Mouse (Mus musculus): ENCODE results near the gene 2010111I01Rik.

2010111I01Rik gene

DNA sequence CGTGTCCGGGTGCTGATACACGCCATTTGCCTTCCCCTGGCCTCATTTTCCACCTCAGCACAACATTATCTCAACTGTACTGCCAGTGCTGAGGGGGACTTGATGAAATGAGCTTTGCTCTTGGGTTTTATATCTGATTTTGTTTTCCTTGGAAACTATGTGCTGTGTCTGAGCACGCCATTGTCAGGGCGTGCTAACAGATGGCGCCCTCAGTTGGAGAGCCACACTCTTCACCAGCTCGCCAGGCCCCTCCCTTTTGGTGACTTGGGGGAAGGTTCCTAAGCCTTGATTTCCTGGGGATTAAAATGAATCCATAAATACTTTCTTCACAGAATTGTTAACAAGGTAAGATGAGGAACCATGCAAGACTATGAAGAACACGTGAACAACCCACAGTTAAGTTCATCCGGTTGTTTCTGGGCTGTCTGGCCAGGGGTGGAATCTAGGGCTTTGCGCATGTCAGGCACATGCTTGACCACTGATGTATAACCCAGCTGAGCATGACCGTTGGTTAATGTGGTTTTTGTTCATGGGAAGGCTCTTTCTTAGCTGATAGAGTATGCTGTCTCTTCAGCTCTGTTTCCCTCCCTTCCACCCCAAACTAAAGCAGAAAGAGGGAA is 321.9 kb downstream of the 2010111I01Rik start:
- no peak for DNase-seq (ENCODE audit: low spot score in 2 of 2)

DNA sequence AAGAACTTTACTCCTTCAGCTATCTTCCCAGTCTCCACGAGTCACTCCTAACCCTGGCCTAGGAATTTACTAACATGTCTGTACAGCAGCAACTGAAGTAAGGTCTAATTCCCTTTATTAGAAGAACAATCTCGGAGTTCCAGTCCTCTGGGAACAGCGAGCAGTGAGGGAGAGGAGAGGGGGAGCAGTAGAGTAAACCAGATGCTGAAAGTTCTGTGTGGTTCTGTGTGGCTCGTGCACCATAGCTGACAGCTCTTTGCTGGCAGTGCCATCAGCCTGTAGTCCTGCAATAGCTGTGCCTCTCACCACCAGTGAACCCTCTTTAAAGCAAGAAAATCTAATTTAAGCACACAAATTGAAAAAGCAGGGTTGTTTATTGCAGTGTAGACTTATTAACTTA is 324.5 kb downstream of the 2010111I01Rik start:
- DNase-seq (ENCODE audit: low spot score in 2 of 2): no peak

DNA sequence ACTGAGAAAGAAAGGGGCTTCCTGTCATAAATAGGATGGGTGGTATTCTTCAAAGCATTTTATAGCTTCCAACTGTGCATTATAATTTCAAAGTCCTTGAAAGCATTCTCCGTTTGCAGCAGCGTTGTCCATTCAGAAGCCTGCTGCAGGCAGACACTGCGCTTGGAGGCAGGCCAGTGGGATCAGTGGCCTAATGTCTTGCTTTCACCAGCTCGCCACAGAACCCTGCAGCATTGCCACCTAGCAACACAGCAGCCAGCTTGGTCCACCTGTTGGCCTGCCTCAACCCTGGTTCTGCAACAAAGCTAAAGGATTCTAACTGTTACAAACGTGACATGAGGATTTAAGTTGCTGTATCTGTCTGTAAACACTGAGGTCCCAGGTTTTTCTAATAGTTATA is 325.0 kb downstream of the 2010111I01Rik start:
- no peak for DNase-seq (ENCODE audit: low spot score in 2 of 2)

- DNase-seq (ENCODE audit: low spot score in 2 of 2): no peak
Measured at GRCm38 (mm10) chr13:63290126-63290525, 325.4 kb downstream of the 2010111I01Rik start.

DNA sequence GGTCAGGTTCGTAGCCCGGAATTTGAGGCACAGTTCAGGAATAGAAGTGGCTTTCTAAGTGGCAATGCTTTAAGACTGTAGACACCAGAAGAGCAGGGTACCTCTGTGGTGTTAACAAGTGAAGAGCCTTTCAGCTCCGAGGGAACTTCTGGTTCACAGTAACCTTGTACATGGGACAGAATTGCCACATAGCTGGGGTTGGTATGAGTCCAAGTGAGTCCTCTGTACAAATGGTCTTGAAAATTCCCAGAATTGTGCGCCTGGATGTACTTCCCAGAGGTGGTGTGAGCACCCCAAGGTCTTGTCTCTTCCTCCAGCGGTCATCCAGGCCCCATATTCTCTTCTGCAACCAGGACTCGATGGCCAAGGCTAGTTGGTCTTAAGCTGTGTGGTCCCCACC is 326.3 kb downstream of the 2010111I01Rik start:
- no peak for DNase-seq (ENCODE audit: low spot score in 2 of 2)

- no peak for DNase-seq (ENCODE audit: low spot score in 2 of 2)
Measured at GRCm38 (mm10) chr13:63293647-63294046, 329.0 kb downstream of the 2010111I01Rik start.

DNA sequence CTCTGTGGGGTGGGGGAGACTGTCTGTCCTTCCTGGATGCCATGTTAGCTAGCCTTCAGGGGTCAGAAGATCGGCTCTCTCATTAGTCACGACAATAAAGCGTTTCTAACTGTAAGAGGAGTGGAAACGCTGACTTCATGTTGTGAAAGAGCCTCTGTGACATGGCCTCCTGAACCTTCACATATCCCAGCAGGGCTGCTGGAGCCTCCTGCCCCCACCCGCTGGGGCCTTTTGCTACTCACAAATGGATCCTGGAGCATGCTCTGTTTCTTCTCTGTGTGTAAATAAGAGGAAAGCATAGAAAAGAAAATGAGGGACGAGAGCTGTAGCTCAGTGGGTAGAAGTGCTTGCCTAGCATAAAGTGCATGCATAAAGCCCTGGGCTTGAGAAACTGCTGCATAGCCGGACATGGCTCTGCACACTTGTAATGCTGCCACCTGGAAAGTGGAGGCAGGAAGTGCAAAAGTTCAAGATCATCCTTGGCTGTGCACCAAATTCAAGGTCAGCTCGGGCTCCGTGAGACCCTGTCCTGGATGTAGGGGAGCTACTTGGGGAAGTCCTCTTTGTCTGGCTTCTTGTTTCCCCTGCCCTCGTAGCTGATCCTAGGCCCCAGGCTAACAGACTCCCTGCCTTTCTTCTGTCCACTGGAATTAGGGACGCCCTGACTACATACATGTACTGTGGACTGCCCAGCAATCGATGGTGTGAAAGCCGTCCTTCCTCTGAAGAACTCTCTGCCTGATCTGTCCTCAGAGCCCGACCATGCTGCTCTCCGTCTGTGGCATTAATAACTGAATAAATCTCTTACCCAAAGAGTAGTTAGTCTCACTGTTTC is 329.9 kb downstream of the 2010111I01Rik start:
- no peak for DNase-seq (ENCODE audit: low spot score in 2 of 2)

DNA sequence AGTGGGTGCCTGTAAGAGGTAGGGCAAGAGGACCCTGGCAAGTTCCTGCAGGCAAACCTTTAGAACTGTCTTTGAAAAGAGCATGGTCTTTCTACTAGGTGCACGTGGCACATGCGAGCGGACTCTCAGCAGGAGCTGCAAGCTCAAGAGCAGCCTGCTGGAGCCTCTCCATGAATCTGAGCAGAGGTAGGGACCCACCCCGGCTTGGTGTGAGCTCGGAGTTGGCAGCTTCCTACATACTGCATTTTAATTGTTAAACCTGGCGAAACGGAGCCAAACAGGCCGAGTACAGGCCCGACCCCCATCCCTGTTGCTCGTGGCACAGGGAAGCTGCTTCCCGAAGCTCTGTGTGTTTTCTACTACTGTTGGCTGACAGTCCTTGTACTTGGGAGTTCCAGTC is 331.6 kb downstream of the 2010111I01Rik start:
- DNase-seq (ENCODE audit: low spot score in 2 of 2): no peak

DNA sequence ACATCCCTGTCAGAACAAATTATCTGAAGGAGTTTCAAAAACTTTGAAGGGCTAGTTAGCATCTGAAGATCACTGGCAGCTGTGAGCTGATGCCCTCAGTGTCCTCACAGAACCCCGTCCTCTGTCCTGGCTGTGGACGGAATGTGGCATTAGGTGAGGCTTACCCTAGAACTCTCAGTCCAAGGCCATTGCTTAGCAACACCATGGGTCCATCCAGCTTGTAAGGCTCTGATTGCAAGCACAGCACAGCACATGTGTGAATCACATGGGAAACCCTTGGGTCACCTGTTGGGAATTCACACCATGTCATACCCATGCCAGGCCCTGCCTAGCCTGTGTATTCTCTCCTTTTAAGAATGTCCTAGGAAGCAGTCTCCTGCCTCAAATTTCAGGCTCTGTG is 332.3 kb downstream of the 2010111I01Rik start:
- DNase-seq (ENCODE audit: low spot score in 2 of 2): no peak

GRCm38 (mm10) chr13:63297933-63298332 is 333.2 kb downstream of the 2010111I01Rik start:
- no peak for DNase-seq (ENCODE audit: low spot score in 2 of 2)

GRCm38 (mm10) chr13:63298931-63299330 is 334.2 kb downstream of the 2010111I01Rik start:
- no peak for DNase-seq (ENCODE audit: low spot score in 2 of 2)

GRCm38 (mm10) chr13:63300929-63301328 is 336.2 kb downstream of the 2010111I01Rik start:
- DNase-seq (ENCODE audit: low spot score in 2 of 2): no peak

GRCm38 (mm10) chr13:63301764-63302209 is 337.1 kb downstream of the 2010111I01Rik start:
- DNase-seq (ENCODE audit: low spot score in 2 of 2): no peak

DNA sequence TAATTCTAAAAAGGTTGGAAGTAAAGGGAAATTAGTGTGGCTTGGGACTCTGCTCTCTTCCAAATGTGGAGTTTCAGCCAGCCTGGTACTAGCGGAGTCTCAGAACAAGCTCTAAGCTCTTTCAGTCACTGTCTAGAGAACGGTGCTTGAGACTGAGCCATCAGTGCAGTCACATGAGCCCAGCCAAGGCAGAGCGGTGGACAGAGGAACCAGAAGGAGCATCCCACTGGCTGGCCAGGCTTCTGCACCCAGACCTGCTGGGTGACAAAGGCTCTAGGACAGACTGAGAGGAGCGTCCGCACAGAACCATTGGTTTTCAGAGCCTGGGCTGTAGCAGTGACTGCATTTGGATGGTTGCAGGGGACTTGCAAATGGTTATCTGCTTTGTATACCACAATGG is 337.7 kb downstream of the 2010111I01Rik start:
- DNase-seq (ENCODE audit: low spot score in 2 of 2): no peak

DNA sequence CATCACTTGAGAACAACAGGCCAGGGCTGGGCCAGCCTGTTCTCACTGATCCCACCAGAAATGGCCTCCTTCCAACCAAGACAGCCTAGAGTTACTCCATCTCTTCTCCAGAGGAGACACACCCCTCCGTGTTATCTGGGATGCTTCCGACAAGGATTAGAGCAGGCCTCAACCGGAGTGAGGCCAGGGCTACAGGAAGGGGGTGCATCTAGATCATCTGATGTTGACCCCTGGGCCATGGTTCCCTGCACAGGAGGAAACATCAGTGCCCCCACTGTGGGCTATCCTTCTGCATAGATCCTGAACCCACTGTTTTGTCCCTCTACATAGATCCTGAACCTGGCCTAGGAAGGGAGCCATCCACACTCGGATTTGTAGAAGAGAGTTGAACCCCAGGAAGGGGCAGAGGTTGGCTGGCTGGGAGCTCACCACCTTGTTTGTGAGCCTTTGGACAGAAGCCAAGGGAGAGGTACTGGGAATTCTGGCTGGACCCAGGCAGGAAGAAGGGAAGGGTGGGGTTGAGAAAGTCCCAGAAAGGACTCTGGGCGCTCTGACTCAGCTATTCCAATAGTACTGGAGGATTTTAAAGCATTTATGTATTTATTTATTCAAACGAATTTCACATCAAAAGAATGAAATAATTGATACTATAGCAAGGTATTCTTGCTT is 339.6 kb downstream of the 2010111I01Rik start:
- no peak for DNase-seq (ENCODE audit: low spot score in 2 of 2)

GRCm38 (mm10) chr13:63304799-63305159 is 340.1 kb downstream of the 2010111I01Rik start:
- no peak for DNase-seq (ENCODE audit: low spot score in 2 of 2)

DNA sequence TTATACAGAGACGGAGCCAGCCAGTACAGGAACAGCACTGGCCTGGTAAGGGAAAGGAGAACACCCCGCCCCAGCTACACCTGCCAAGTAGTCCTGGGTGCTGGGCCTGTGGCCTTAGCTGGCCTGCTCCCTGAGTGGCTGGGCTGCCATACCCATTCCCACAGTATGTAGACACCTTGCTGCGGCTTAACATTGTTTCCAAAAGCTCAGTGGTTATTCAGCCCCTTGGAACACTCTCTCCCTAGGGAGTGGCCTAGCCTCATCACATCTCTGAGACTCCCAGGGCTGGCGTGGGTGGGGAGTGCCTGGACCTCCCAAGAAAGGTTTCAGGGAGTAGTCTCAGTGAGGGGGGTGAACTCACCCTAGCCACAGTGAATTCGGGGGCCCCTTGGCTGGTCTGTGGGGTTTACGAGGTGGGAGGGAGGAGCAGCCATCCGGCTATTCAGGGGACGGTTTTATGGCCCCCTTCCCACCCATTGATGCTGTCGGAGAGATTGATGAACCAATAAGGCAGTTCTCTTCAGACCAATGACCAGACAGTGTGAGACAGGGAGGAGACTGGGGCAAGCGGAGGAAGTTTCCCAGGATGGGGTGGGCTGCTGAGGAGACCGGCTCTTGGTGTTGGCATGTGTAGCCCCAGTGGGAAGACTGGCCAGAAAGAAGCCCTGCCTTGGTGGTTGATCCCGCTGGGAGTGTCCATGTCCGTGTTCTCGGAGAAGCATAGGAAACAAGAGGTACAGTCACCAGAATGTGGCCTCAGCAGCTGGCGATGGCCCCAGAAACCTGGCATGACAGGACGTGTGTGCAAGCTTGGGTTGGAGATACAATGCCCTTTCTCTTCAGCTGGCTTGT is 340.7 kb downstream of the 2010111I01Rik start:
- DNase-seq (ENCODE audit: low spot score in 2 of 2): peak in 1 of 2 experiments; percentile 43

DNA sequence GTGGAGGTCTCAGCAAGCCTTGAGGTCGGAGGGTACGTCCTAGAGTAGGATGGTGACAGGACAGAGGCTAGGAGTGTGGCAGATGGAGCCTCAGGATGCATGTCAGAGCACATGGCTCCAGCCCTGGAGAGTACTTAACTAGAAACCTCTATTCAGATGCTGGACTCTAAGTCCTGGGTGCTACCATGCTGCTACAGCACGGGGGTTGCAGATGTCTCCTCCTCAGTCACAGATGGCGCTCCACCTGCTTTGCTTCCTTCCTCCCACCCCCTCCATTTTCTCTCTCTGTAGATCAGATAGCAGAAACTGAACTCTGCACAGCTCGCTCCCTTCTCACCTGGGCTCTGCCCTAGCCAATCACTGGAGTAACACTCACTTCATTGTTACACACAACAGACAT is 342.1 kb downstream of the 2010111I01Rik start:
- peak; percentile 58 to 70 for DNase-seq (ENCODE audit: low spot score in 2 of 2)

GRCm38 (mm10) chr13:63309563-63309962 is 344.9 kb downstream of the 2010111I01Rik start:
- no peak for DNase-seq (ENCODE audit: low spot score in 2 of 2)

- no peak for DNase-seq (ENCODE audit: low spot score in 2 of 2)
Measured at GRCm38 (mm10) chr13:63311156-63311555, 346.5 kb downstream of the 2010111I01Rik start.

DNA sequence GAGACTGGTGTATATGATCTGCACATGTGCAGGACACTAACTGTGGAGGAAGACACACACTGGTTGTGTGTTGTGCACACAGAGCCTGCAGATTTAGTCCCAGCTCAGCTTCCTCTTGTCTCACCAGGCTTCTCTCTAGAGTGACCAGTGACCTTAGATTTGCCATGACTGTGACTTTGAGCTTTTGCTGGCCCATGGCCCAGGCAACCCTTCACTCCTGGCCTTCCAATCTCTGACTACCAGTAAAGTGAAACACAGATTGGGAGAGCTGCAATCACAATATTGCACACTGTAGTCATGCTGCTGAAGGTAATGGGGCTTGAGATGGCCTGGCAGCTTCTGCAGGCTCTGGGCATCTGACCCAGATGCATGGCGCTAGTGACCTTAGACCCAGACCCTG is 348.6 kb downstream of the 2010111I01Rik start:
- DNase-seq (ENCODE audit: low spot score in 2 of 2): no peak

Measured in right cerebral cortex, postnatal 10 days (tissue).